Mouse (Mus musculus) hindbrain, embryonic 14.5 days (tissue): ENCODE results near the gene Dnah7a. TPM values are rescaled to one million over a fixed set of nuclear protein-coding genes. Genes with fewer than 3 reads are reported as not detected.
"Not testable (repeated sequence)": the region's sequence is repeated elsewhere in the genome, so short reads cannot be mapped to it uniquely, and the experiment has no call there.

ENCODE experiments used
- ATAC-seq: fragments of 200-750 bp; cut with Nextera tagmentation; 2 replicates; pipeline ENCODE4 v1.8.0; 2017; ENCODE audit warnings: moderate number of reproducible peaks, mild to moderate bottlenecking, moderate TSS enrichment, moderate library complexity; ENCODE audit not compliant: low FRiP score
- DNase-seq: peaks from one replicate; pipeline ENCODE4 v3.0.0-alpha.2; 2015; ENCODE audit warnings: low spot score
- H3K27ac ChIP-seq: fragments of 300-500 bp; sonication (generic); 2 replicates; pipeline ENCODE4 v1.5.1; 2014; ENCODE audit warnings: mild to moderate bottlenecking, moderate library complexity
- H3K27me3 ChIP-seq: fragments of 300-500 bp; sonication (generic); 2 replicates; pipeline ENCODE4 v1.6.1; 2014; ENCODE audit warnings: mild to moderate bottlenecking, low read length, mixed read lengths; ENCODE audit not compliant: control insufficient read depth, insufficient read depth
- H3K36me3 ChIP-seq: fragments of 300-500 bp; sonication (generic); replicated peaks from 2 replicates; pipeline ENCODE4 v1.6.1; 2014; ENCODE audit not compliant: control insufficient read depth, insufficient read depth
- H3K4me1 ChIP-seq: fragments of 300-500 bp; sonication (generic); replicated peaks from 2 replicates; pipeline ENCODE4 v1.6.1; 2014; ENCODE audit warnings: antibody characterized with exemption, low read length, mixed read lengths; ENCODE audit not compliant: control insufficient read depth, insufficient read depth
- H3K4me2 ChIP-seq: fragments of 300-500 bp; sonication (generic); replicated peaks from 2 replicates; pipeline ENCODE4 v1.6.1; 2014; ENCODE audit warnings: mild to moderate bottlenecking, moderate library complexity
- H3K4me3 ChIP-seq: fragments of 300-500 bp; sonication (generic); replicated peaks from 2 replicates; pipeline ENCODE4 v1.5.1; 2014; ENCODE audit warnings: mild to moderate bottlenecking, low read length
- H3K9ac ChIP-seq: fragments of 300-500 bp; sonication (generic); 2 replicates; pipeline ENCODE4 v1.6.1; 2014
- H3K9me3 ChIP-seq: fragments of 300-500 bp; sonication (generic); 2 replicates; pipeline ENCODE4 v1.6.1; 2016; ENCODE audit warnings: low read length; ENCODE audit not compliant: control insufficient read depth
- WGBS: fragments of 180-500 bp; shearing (Covaris S2); extraction: QIAGEN DNeasy Blood & Tissue Kit; methylation state at CpG from one replicate; pipeline ENCODE4 v1.1.7; 2014; 5-methylcytosine and 5-hydroxymethylcytosine counted together
- polyA plus RNA-seq: library from polyadenylated mRNA; unstranded; fragments of >200 nt; fragmentation: Nextera tagmentation; extraction: Ambion mirVana; gene quantifications from 2 replicates; pipeline ENCODE4 v1.2.1, GENCODE M21; 2014

Dnah7a gene
- polyA plus RNA-seq, 1 experiment from 2014 or later, result 9.9 TPM

GRCm38 (mm10) chr1:53439173-53439572, 267.4 kb downstream of the Dnah7a start:
- not testable (repeated sequence) for H3K4me1 ChIP-seq
- WGBS, result 82% methylated on average over 3 of the region's 3 CpGs

DNA sequence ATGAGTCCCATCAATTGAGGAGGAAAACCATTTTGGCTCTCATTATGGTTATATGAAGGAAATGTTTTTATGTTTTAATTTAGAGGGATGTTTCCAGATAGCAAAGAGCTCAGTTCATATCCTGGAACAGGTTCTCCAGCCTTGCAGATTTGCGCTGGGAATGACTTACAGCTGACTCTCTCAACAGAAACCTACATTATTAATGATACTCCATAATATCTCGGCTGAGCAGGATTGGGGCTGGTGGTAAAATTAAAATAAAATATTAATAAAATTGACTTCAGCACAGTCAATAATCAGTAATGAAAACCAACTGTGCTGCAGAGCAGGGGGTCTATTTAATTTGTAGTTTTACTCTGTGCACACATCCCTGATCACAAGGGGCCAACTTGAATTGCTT, 274.2 kb downstream of the Dnah7a start:
- not testable (repeated sequence) for H3K27ac ChIP-seq, H3K36me3 ChIP-seq, DNase-seq, H3K4me2 ChIP-seq, H3K27me3 ChIP-seq, H3K9ac ChIP-seq, H3K4me1 ChIP-seq, H3K4me3 ChIP-seq, H3K9me3 ChIP-seq
- 78% methylated on average over 2 of the region's 2 CpGs for WGBS
- ATAC-seq, result 0 out of 2 replicates have a peak, but pooled peaks have one; percentile 43

More at GRCm38 (mm10) chr1:53439173-53439572, 267.4 kb downstream of the Dnah7a start:
- H3K4me3 ChIP-seq, H3K27ac ChIP-seq, ATAC-seq, H3K36me3 ChIP-seq, H3K27me3 ChIP-seq, DNase-seq, H3K9ac ChIP-seq, H3K4me2 ChIP-seq, H3K9me3 ChIP-seq: not testable (repeated sequence)

DNA sequence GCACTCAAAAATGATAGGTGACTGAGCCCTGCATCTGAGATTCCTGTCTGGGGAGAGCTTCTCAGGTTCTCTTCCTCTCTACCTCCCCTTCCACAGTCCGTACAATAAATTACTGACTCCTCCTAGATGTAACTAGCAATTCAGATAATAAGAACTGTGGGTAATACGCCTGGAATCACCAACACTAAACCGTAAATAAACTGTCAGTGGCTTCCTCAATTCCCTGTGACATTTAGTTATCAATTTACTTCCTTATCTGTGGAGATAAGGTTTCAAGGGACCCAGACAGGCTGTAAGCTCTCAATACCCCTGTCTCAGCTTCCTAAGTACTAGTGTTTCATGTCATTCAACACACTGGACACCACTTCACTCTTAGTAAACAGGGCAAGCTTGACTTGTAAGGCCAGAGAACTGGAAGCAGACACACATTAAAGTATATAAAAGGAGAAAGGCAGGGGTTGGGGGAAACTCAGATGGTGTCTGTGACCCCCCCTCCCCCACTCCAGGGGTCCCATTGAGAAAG, 300.7 kb downstream of the Dnah7a start:
- H3K9me3 ChIP-seq, result no peaks in the 10 kb centered on the region
- H3K4me3 ChIP-seq, result no peak overlapping the region
- DNase-seq (no peak), ATAC-seq (no peak)
- WGBS, result 84% methylated on average over 3 of the region's 3 CpGs
- no peak overlapping the region for H3K4me2 ChIP-seq
- H3K27ac ChIP-seq, result no peak overlapping the region
- no peak overlapping the region for H3K9ac ChIP-seq
- H3K4me1 ChIP-seq, result no peaks in the 10 kb centered on the region
- no peaks in the 10 kb centered on the region for H3K36me3 ChIP-seq
- H3K27me3 ChIP-seq, result no peaks in the 10 kb centered on the region

DNA sequence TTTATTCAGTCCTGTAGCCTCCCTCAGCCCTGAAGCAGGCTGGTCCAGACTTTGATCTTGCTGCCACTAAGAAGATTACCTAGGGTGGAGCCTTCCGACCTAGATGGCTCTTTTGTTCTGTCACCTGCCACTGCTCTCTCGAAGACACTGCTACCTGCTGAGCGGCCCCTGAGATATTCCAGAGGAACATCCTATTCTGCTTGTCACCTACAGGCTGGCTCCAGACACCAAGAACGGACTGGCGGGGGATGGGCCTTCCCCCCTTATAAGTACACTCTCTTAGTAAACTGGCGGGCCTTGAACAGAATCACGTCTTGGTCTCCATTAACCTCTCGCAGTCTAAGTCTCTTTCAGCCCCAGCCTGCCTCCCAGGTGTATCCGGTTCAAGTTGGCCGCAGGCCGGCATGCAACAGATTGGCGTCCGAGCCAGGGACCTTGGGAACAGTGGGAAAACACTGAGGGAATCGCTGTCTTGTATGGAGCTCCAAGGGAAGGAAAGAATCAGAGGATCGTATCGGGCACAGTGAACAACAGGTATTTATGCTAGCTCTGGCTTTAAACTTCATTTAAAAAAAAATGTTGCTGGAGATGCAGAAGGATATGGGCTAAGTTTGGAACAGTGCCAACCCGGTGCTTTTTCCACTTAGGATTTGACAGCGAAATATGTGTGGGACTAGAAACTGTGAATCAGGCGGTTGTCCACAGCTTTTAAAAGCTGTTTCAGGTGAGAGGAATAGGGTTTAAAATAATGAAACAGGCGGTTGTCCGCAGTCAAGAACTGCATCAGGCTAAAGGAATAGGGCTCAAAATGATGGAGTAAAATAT, 312.4 kb downstream of the Dnah7a start:
- not testable (repeated sequence) for DNase-seq, H3K36me3 ChIP-seq, ATAC-seq, H3K27ac ChIP-seq, H3K27me3 ChIP-seq, H3K9me3 ChIP-seq, H3K9ac ChIP-seq, H3K4me1 ChIP-seq, H3K4me3 ChIP-seq
- peak overlapping the region; percentile 17; the same call in 1 of the 2 replicates for H3K4me2 ChIP-seq
- 44% methylated on average over 21 of the region's 21 CpGs for WGBS

GRCm38 (mm10) chr1:53388762-53389161, 317.8 kb downstream of the Dnah7a start:
- Histone ChIP-seq H3K9me3 (no peaks in the 10 kb centered on the region), H3K27ac (no peak overlapping the region), H3K9ac (no peak overlapping the region), H3K36me3 (no peaks in the 10 kb centered on the region), H3K4me3 (no peak overlapping the region), H3K4me1 (no peaks in the 10 kb centered on the region), H3K27me3 (no peaks in the 10 kb centered on the region), H3K4me2 (no peak overlapping the region)
- DNase-seq (no peak), ATAC-seq (peak; percentile 37; the same call in 1 of the 2 replicates)
- WGBS, result 95% methylated on average over 11 of the region's 14 CpGs

- WGBS, result 82% methylated on average over 6 of the region's 6 CpGs
Measured at GRCm38 (mm10) chr1:53384085-53384688, 322.4 kb downstream of the Dnah7a start.

DNA sequence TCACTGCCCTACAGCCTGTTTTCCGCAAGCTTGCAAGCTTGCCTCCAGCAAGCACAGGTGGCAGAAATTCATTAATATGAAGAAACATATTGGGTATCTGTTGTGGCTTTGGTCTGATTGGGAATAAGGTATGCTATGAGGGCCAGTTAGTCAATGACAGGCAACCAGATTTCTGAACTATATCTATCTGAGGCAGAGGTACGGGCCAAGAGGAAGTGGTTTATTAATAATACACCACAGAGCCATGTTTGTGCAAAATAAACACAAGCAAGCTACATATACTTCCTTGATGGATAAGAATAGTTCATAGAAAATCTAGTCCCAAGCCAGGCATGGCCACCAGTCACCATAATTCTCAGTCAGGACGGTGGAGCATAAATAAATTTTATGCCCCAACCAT, 328.9 kb downstream of the Dnah7a start:
- no peak overlapping the region for H3K27ac ChIP-seq
- H3K36me3 ChIP-seq, result no peaks in the 10 kb centered on the region
- no peaks in the 10 kb centered on the region for H3K27me3 ChIP-seq
- H3K9ac ChIP-seq, result no peak overlapping the region
- ATAC-seq (no peak), DNase-seq (no peak)
- no peak overlapping the region for H3K4me3 ChIP-seq
- no peaks in the 10 kb centered on the region for H3K9me3 ChIP-seq
- no peak overlapping the region for H3K4me2 ChIP-seq
- H3K4me1 ChIP-seq, result no peaks in the 10 kb centered on the region
- 78% methylated on average over 3 of the region's 3 CpGs for WGBS

More at GRCm38 (mm10) chr1:53384085-53384688, 322.4 kb downstream of the Dnah7a start:
- Histone ChIP-seq H3K27me3 (no peaks in the 10 kb centered on the region), H3K9me3 (no peaks in the 10 kb centered on the region), H3K4me2 (no peak overlapping the region), H3K27ac (no peak overlapping the region), H3K4me1 (no peaks in the 10 kb centered on the region), H3K9ac (no peak overlapping the region), H3K36me3 (no peaks in the 10 kb centered on the region), H3K4me3 (no peak overlapping the region)
- ATAC-seq, result no peak
- DNase-seq, result no peak

DNA sequence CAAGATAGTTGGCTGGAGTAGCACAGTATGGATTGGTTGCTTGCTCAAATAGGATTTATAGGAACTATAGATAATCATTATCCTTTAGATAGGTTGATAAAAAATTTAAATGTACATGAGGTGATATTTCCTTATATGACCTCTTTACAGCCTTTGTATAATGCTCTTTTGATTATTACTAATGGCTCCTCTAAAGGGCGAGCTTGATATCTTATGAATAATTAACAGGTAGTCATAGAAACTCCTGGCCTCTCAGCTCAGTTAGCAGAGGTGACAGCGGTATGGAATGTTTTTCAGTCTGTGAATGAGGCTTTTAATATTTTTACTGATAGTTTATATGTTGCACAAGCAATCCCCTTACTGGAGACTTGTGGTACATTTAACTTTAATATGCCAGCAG, 330.6 kb downstream of the Dnah7a start:
- DNase-seq, H3K9ac ChIP-seq, H3K9me3 ChIP-seq, H3K4me3 ChIP-seq, H3K27ac ChIP-seq, H3K4me2 ChIP-seq, H3K36me3 ChIP-seq, ATAC-seq, H3K4me1 ChIP-seq, H3K27me3 ChIP-seq: not testable (repeated sequence)
- 83% methylated on average over 2 of the region's 2 CpGs for WGBS

- no peak overlapping the region for H3K27ac ChIP-seq
- H3K27me3 ChIP-seq, result no peaks in the 10 kb centered on the region
- no peaks in the 10 kb centered on the region for H3K4me1 ChIP-seq
- H3K9ac ChIP-seq, result no peak overlapping the region
- no peaks in the 10 kb centered on the region for H3K9me3 ChIP-seq
- H3K4me2 ChIP-seq, result no peak overlapping the region
- no peak for ATAC-seq
- no peak for DNase-seq
- no peaks in the 10 kb centered on the region for H3K36me3 ChIP-seq
- no peak overlapping the region for H3K4me3 ChIP-seq
Measured at GRCm38 (mm10) chr1:53358988-53359387, 347.6 kb downstream of the Dnah7a start.
